Mouse (Mus musculus): ENCODE measurements around the gene Enoph1. TPM values are rescaled to one million over a fixed set of nuclear protein-coding genes. Genes with fewer than 3 reads are reported as not detected.

Gene Enoph1
- total RNA-seq, 2 experiments from 2014 or later: 6.4 to 8.0 TPM

Other genes with a start within 250 kb of the Enoph1 start
- gene Vamp9, start 133.7 kb upstream of the Enoph1 start, total RNA-seq (2021): not detected
- gene Hnrnpd, start 61.0 kb upstream of the Enoph1 start, total RNA-seq (2021): 10 to 100 TPM; 74.5 to 74.7 TPM
- gene 4930524J08Rik, start 60.9 kb upstream of the Enoph1 start, total RNA-seq (2021): not detected
- 10 to 100 TPM; 67.4 to 67.7 TPM for gene Hnrnpdl, start 321 bp upstream of the Enoph1 start, total RNA-seq (2021)
- gene Tmem150c, start 119.8 kb downstream of the Enoph1 start, total RNA-seq (2021): 1 to 10 TPM in 1 of 2 experiments, under 1 TPM in 1; 0.91 to 1.3 TPM